Mouse (Mus musculus) cortical plate, adult 2 months (tissue): ENCODE data around the gene Ier5.

Source experiments
- CTCF ChIP-seq: fragments of 200-500 bp; IDR thresholded peaks from 2 replicates; pipeline ENCODE4 v1.5.1; 2011; ENCODE audit warnings: mild to moderate bottlenecking, control low read depth, low read length; ENCODE audit not compliant: insufficient read depth; ENCODE audit errors: extremely low read depth
- POLR2A ChIP-seq: fragments of 200-500 bp; IDR thresholded peaks from 2 replicates; pipeline ENCODE4 v1.6.1; 2011; ENCODE audit warnings: mild to moderate bottlenecking, low read length, control low read depth; ENCODE audit not compliant: insufficient read depth; ENCODE audit errors: extremely low read depth

DNA sequence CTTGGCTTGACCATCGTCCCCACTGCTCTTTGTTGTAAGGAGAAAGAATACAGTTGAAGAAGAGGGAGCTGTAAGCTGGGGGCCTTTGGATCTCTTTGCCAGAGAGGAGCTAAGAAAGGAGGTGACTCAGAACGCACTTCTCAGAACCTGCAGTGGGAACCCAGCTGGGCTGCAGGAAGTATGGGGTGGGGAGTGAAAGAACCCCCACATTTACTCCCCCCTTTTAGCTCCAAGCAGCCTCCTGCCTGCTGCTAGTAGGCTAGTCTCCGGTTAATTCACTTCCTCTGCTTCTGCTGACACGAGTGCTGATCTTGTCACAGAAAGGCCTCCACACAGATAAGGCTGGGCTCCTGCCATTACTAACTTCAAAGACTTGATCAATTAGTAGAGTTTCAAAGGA is 12.5 kb downstream of the Ier5 start:
- TF ChIP-seq POLR2A (no peak), CTCF (no peak)
